Mouse (Mus musculus) lung, embryonic 14.5 days (tissue): Measurements from ENCODE around the gene Fgb. TPM values are rescaled to one million over a fixed set of nuclear protein-coding genes. Genes with fewer than 3 reads are reported as not detected.

Experiments
- ATAC-seq: fragments of 200-750 bp; cut with Nextera tagmentation; 2 replicates; pipeline ENCODE4 v1.8.0; 2017; ENCODE audit warnings: mild to moderate bottlenecking, moderate TSS enrichment, moderate library complexity; ENCODE audit not compliant: insufficient read depth
- DNase-seq: peaks from one replicate; pipeline ENCODE4 v3.0.0-alpha.2; 2015
- H3K27ac ChIP-seq: fragments of 300-500 bp; sonication (generic); 2 replicates; pipeline ENCODE4 v1.5.1; 2014; ENCODE audit warnings: low read depth, mild to moderate bottlenecking, moderate library complexity
- H3K27me3 ChIP-seq: fragments of 300-500 bp; sonication (generic); 2 replicates; pipeline ENCODE4 v1.6.1; 2014; ENCODE audit warnings: low read length, control low read depth; ENCODE audit not compliant: insufficient read depth
- H3K36me3 ChIP-seq: fragments of 300-500 bp; sonication (generic); 2 replicates; pipeline ENCODE4 v1.6.1; 2014; ENCODE audit warnings: control low read depth; ENCODE audit not compliant: insufficient read depth
- H3K4me1 ChIP-seq: fragments of 300-500 bp; sonication (generic); 2 replicates; pipeline ENCODE4 v1.6.1; 2014; ENCODE audit warnings: antibody characterized with exemption, control low read depth; ENCODE audit not compliant: insufficient read depth
- H3K4me2 ChIP-seq: fragments of 300-500 bp; sonication (generic); 2 replicates; pipeline ENCODE4 v1.6.1; 2014; ENCODE audit warnings: mild to moderate bottlenecking
- H3K4me3 ChIP-seq: fragments of 300-500 bp; sonication (generic); 2 replicates; pipeline ENCODE4 v1.5.1; 2014; ENCODE audit warnings: low read depth, low read length
- H3K9ac ChIP-seq: fragments of 300-500 bp; sonication (generic); 2 replicates; pipeline ENCODE4 v1.6.1; 2014
- H3K9me3 ChIP-seq: fragments of 300-500 bp; sonication (generic); 2 replicates; pipeline ENCODE4 v1.6.1; 2016; ENCODE audit warnings: low read depth, low read length, control low read depth
- CTCF ChIP-seq: IDR thresholded peaks from 2 replicates; pipeline ENCODE4 v1.5.1; 2016; ENCODE audit warnings: antibody characterized with exemption, low read depth
- WGBS: fragments of 180-500 bp; shearing (Covaris S2); extraction: QIAGEN DNeasy Blood & Tissue Kit; methylation state at CpG from one replicate; pipeline ENCODE4 v1.1.7; 2014; 5-methylcytosine and 5-hydroxymethylcytosine counted together
- polyA plus RNA-seq: library from polyadenylated mRNA; unstranded; fragments of >200 nt; fragmentation: Nextera tagmentation; extraction: Ambion mirVana; gene quantifications from 2 replicates; pipeline ENCODE4 v1.2.1, GENCODE M21; 2014

Fgb gene
- polyA plus RNA-seq, 1 experiment from 2014 or later: 0.09 TPM

- DNase-seq (no peak), ATAC-seq (no peak)
- H3K9ac ChIP-seq: no peak overlapping the region
- no peaks in the 10 kb centered on the region for H3K4me1 ChIP-seq
- H3K4me2 ChIP-seq: no peak overlapping the region
- no peak overlapping the region for H3K27ac ChIP-seq
- no peaks in the 10 kb centered on the region for H3K9me3 ChIP-seq
- H3K36me3 ChIP-seq: peaks cover 73% of the 10 kb centered on the region
- no peak for TF ChIP-seq CTCF
- no peak overlapping the region for H3K4me3 ChIP-seq
- WGBS: 92% methylated on average over 13 of the region's 13 CpGs
- no peaks in the 10 kb centered on the region for H3K27me3 ChIP-seq
Observed at GRCm38 (mm10) chr3:83068869-83069268, 19.2 kb upstream of the Fgb start.

GRCm38 (mm10) chr3:83067920-83068319 lies 18.3 kb upstream of the Fgb start:
- no peaks in the 10 kb centered on the region for H3K4me1 ChIP-seq
- TF ChIP-seq CTCF: no peak
- H3K27ac ChIP-seq: no peak overlapping the region
- no peak overlapping the region for H3K4me2 ChIP-seq
- H3K4me3 ChIP-seq: no peak overlapping the region
- WGBS: 74% methylated on average over 9 of the region's 9 CpGs
- H3K36me3 ChIP-seq: peaks cover 78% of the 10 kb centered on the region
- DNase-seq: no peak
- H3K9ac ChIP-seq: no peak overlapping the region
- H3K9me3 ChIP-seq: no peaks in the 10 kb centered on the region
- no peak for ATAC-seq
- H3K27me3 ChIP-seq: no peaks in the 10 kb centered on the region

GRCm38 (mm10) chr3:83057046-83057445 lies 7.4 kb upstream of the Fgb start:
- no peak for DNase-seq
- no peak overlapping the region for H3K4me3 ChIP-seq
- H3K27ac ChIP-seq: no peak overlapping the region
- H3K27me3 ChIP-seq: no peaks in the 10 kb centered on the region
- peaks cover 9% of the 10 kb centered on the region for H3K4me1 ChIP-seq
- ATAC-seq: no peak
- H3K4me2 ChIP-seq: no peak overlapping the region
- no peak for TF ChIP-seq CTCF
- H3K9me3 ChIP-seq: no peaks in the 10 kb centered on the region
- no peak overlapping the region for H3K9ac ChIP-seq
- WGBS: 89% methylated on average over 2 of the region's 2 CpGs
- H3K36me3 ChIP-seq: peaks cover 50% of the 10 kb centered on the region

GRCm38 (mm10) chr3:83055281-83056038 lies 5.8 kb upstream of the Fgb start, which contains the start of gene Plrg1:
Gene Plrg1, plus strand, starts transcription at chr3:83055522.
- ATAC-seq: peak; percentile 98

GRCm38 (mm10) chr3:83054759-83055158 lies 5.1 kb upstream of the Fgb start:
- no peaks in the 10 kb centered on the region for H3K9me3 ChIP-seq
- WGBS: 34% methylated on average over 13 of the region's 13 CpGs
- no peak; the same call in 1 of the 2 replicates for ATAC-seq
- no peak overlapping the region for H3K27ac ChIP-seq
- peaks cover 9% of the 10 kb centered on the region for H3K4me1 ChIP-seq
- peaks cover 27% of the 10 kb centered on the region for H3K36me3 ChIP-seq
- H3K4me3 ChIP-seq: peak overlapping the region; percentile 81
- peak; percentile 13 for DNase-seq
- H3K9ac ChIP-seq: no peak overlapping the region
- no peak for TF ChIP-seq CTCF
- peak overlapping the region; percentile 54 for H3K4me2 ChIP-seq
- no peaks in the 10 kb centered on the region for H3K27me3 ChIP-seq

More at GRCm38 (mm10) chr3:83055281-83056038, 5.8 kb upstream of the Fgb start, which contains the start of gene Plrg1:
- peak within 1 kb of the TSS; percentile 81 for H3K4me3 ChIP-seq
- peak within 1 kb of the TSS; percentile 83 for H3K27ac ChIP-seq
- peaks cover 34% of the 10 kb centered on the region for H3K36me3 ChIP-seq
- H3K4me2 ChIP-seq: peak within 1 kb of the TSS; percentile 88
- DNase-seq: peak; percentile 99
- TF ChIP-seq CTCF: peak; percentile 17; the same call in 1 of the 2 replicates
- no peaks in the 10 kb centered on the region for H3K27me3 ChIP-seq
- peak within 1 kb of the TSS; percentile 85 for H3K9ac ChIP-seq
- no peaks in the 10 kb centered on the region for H3K9me3 ChIP-seq
- WGBS: under 1% methylated on average over 61 of the region's 61 CpGs
- H3K4me1 ChIP-seq: peaks cover 9% of the 10 kb centered on the region

GRCm38 (mm10) chr3:83053758-83054157 lies 4.1 kb upstream of the Fgb start:
- 24% methylated on average over 10 of the region's 10 CpGs for WGBS
- H3K9ac ChIP-seq: no peak overlapping the region

GRCm38 (mm10) chr3:83053126-83053525 lies 3.5 kb upstream of the Fgb start:
- no peak for TF ChIP-seq CTCF
- Histone ChIP-seq H3K36me3 (peaks cover 11% of the 10 kb centered on the region; the same call in 1 of the 2 replicates), H3K9ac (no peak overlapping the region), H3K27ac (no peak overlapping the region), H3K9me3 (no peaks in the 10 kb centered on the region), H3K4me1 (peaks cover 9% of the 10 kb centered on the region), H3K4me2 (no peak overlapping the region), H3K4me3 (no peak overlapping the region), H3K27me3 (no peaks in the 10 kb centered on the region)
- no peak for ATAC-seq
- DNase-seq: no peak
- WGBS: 80% methylated on average over 7 of the region's 7 CpGs

More at GRCm38 (mm10) chr3:83053758-83054157, 4.1 kb upstream of the Fgb start:
- peak; percentile 70 for TF ChIP-seq CTCF
- H3K27ac ChIP-seq: no peak overlapping the region
- peaks cover 17% of the 10 kb centered on the region for H3K36me3 ChIP-seq
- H3K9me3 ChIP-seq: no peaks in the 10 kb centered on the region
- ATAC-seq: no peak
- peak; percentile 88 for DNase-seq
- no peak overlapping the region for H3K4me2 ChIP-seq
- peaks cover 9% of the 10 kb centered on the region for H3K4me1 ChIP-seq
- no peaks in the 10 kb centered on the region for H3K27me3 ChIP-seq
- no peak overlapping the region for H3K4me3 ChIP-seq
